9 mouse cellular contexts compared by ENCODE assay signal in the genomic region with DNA sequence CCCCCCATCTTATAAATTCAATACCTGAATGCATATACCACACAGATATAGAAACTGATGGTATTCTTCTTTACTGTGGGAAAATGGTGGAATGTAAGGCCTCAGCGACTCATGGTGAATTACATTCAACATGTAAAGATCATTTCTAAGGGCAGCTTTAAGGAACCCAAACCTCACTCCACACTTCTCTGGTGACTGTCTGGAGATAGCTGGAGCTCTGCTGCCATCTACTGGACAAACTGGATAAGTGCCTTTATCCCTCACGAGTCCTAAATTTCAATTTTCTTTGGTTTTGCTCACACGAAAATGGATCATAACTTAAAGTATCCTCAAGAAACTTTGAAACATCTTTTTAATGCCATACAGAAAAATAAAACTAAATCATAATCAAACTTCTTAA. TPM values are rescaled to one million over a fixed set of nuclear protein-coding genes. Genes with fewer than 3 reads are reported as not detected.
A peak's percentile ranks its signal among the peaks of the same experiment; 100 is the strongest.
DNase-seq lines count a peak whose midpoint lies in the region; ATAC-seq and TF ChIP-seq lines count a peak whose summit lies in the region.
"Had no signal": no experiment of that assay in that cellular context is flagged by ENCODE, and none has a peak within 500 bp of the region (broad histone marks: within the 10 kb centered on the region; RNA-seq: fewer than 3 reads in every experiment).

No protein-coding gene starts in this region.

- 2% methylated on average over 3 of the region's 3 CpGs for WGBS in intestine, embryonic 16.5 days

- no peaks in the 10 kb centered on the region for H3K9me3 ChIP-seq in intestine, embryonic 16.5 days (ENCODE audit: control insufficient read depth, low read length)
- H3K9me3 ChIP-seq: lung, embryonic 15.5 days had no signal

- 0 out of 2 replicates have a peak, but pooled peaks have one; percentile 43 for ATAC-seq in erythroblast, adult 5-6 weeks (replicated peaks; ENCODE audit: low FRiP score, poor library complexity, severe bottlenecking)
- ATAC-seq in intestine, embryonic 16.5 days: peak; percentile 59; the same call in 1 of the 2 replicates

- H3K27ac ChIP-seq in intestine, embryonic 16.5 days (ENCODE audit: low read length): no peak overlapping the region
- H3K27ac ChIP-seq: lung, embryonic 15.5 days had no signal

- no peaks in the 10 kb centered on the region for H3K79me2 ChIP-seq in C2C12 (ENCODE audit: control insufficient read depth, insufficient read depth)

- no peak overlapping the region for H3K4me2 ChIP-seq in intestine, embryonic 16.5 days (ENCODE audit: low read depth, low read length)
- H3K4me2 ChIP-seq: lung, embryonic 15.5 days had no signal

- peak; percentile 29 for TF ChIP-seq CTCF in C2C12 (IDR thresholded peaks at IDR 0.05; ENCODE audit: control insufficient read depth, insufficient read depth, insufficient read length)

- no peaks in the 10 kb centered on the region for H3K79me3 ChIP-seq in C2C12 (ENCODE audit: low read depth)

- no peaks in the 10 kb centered on the region for H3K27me3 ChIP-seq in C2C12 (ENCODE audit: control insufficient read depth, insufficient read depth, insufficient read length)
- H3K27me3 ChIP-seq in intestine, embryonic 16.5 days (replicated peaks; ENCODE audit: control insufficient read depth, insufficient read depth, low read length): no peaks in the 10 kb centered on the region
- H3K27me3 ChIP-seq: lung, embryonic 15.5 days had no signal

- H3K36me3 ChIP-seq in C2C12 (ENCODE audit: control insufficient read depth, insufficient read depth): no peaks in the 10 kb centered on the region
- no peaks in the 10 kb centered on the region for H3K36me3 ChIP-seq in intestine, embryonic 16.5 days (ENCODE audit: control insufficient read depth, insufficient read depth, low read length)
- H3K36me3 ChIP-seq: lung, embryonic 15.5 days had no signal

- intact Hi-C loops in heart, postnatal 25 days (cut with DNase I): no loop called here

- no peak overlapping the region for H3K4me3 ChIP-seq in C2C12 (ENCODE audit: insufficient read depth, poor library complexity, severe bottlenecking)
- no peak overlapping the region for H3K4me3 ChIP-seq in intestine, embryonic 16.5 days (ENCODE audit: low read length)
- H3K4me3 ChIP-seq: lung, embryonic 15.5 days had no signal

- H3K4me1 ChIP-seq in intestine, embryonic 16.5 days (ENCODE audit: control insufficient read depth, insufficient read depth, low read length): no peaks in the 10 kb centered on the region
- H3K4me1 ChIP-seq: lung, embryonic 15.5 days had no signal

- DNase-seq in heart, adult 8-10 months (ENCODE audit: low spot score): peak; percentile 2
- no peak for DNase-seq in heart, postnatal 25 days (ENCODE audit: low spot score)
- peak; percentile 84 for DNase-seq in brain, adult 2 months (ENCODE audit: low read depth, low spot score)
- DNase-seq in lung, postnatal 14 days: peak; percentile 45
- peak; percentile 11 for DNase-seq in skeletal muscle tissue, adult 2 months (ENCODE audit: low read depth, low spot score)

- H3ac ChIP-seq in C2C12 (ENCODE audit: control insufficient read depth, insufficient read length, low read depth): no peak overlapping the region

- no peak overlapping the region for H3K9ac ChIP-seq in intestine, embryonic 16.5 days (ENCODE audit: low read depth, low read length)
- H3K9ac ChIP-seq: lung, embryonic 15.5 days had no signal

TF ChIP-seq in C2C12, 6 proteins besides CTCF, POLR2A, EP300 and RAD21:
- TF ChIP-seq MYOG (IDR thresholded peaks at IDR 0.05; ENCODE audit: control insufficient read depth, extremely low read depth, insufficient read length) (no peak), CEBPB (IDR thresholded peaks at IDR 0.05; ENCODE audit: low read depth) (no peak), FOSL1 (IDR thresholded peaks at IDR 0.05; ENCODE audit: insufficient read depth, low read length, poor library complexity, severe bottlenecking) (no peak), MYOD1 (IDR thresholded peaks at IDR 0.05; ENCODE audit: control insufficient read depth, insufficient read length, low read depth) (no peak), USF1 (IDR thresholded peaks at IDR 0.05; ENCODE audit: low read depth) (no peak), MAX (IDR thresholded peaks at IDR 0.05) (no peak)

RNA-seq across cellular contexts. Expression of a gene that starts 11.4 kb away (rescaled TPM):
- total RNA-seq in heart, adult 8-10 months (2022): under 1 TPM in 2 of 4 experiments, not detected in 2; 0.06 to 0.09 TPM
- not detected for total RNA-seq in heart, postnatal 25 days (2021)
- polyA plus RNA-seq in C2C12 (2012; fragmentation: generic; extraction: Trizol): not detected
- total RNA-seq in erythroblast, adult 5-6 weeks (2015; ENCODE audit: low replicate concordance): not detected in 2 replicates
- total RNA-seq in erythroblast, adult 5-6 weeks (2017; ENCODE audit: low replicate concordance): not detected in 2 replicates
- polyA plus RNA-seq in intestine, embryonic 16.5 days (2015; fragmentation: Nextera tagmentation; extraction: Ambion mirVana): 0.62 and 0.68 TPM in 2 replicates
